Mouse (Mus musculus): ENCODE results near the gene Nme8. TPM values are rescaled to one million over a fixed set of nuclear protein-coding genes. Genes with fewer than 3 reads are reported as not detected.

The Nme8 gene
- total and polyA plus RNA-seq, 3 experiments = not detected

DNA sequence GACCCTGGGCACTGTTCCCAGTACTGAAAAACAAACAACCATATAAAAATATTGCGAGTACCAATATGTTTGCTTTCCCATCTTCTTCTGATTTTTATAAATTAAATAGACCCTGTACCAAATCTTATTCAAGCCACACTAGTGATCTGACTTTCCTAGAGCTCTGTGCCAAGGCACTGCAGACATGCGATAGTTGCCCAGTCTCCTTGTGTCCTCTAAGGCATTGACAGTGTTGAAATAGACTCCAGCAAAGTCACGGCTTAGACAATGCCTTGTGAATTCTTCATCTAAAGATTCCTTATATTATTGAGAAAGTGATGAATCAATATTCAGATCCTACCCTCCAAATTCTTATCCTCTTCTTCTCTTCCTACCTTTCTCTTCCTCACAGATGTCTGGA, 23.6 kb downstream of the Nme8 start:
- Histone ChIP-seq H3K79me2 (ENCODE audit: control insufficient read depth, insufficient read depth, low read length, poor library complexity) (no peaks in the 10 kb centered on the region), H3K4me3 (ENCODE audit: control insufficient read depth in 1 of 2, insufficient read depth in 1 of 2, low read depth in 2 of 2, low read length in 2 of 2) (no peak overlapping the region), H3K4me1 (ENCODE audit: control insufficient read depth in 1 of 2, insufficient read depth in 2 of 2, low read length in 2 of 2) (no peaks in the 10 kb centered on the region), H3K36me3 (ENCODE audit: control insufficient read depth in 1 of 2, insufficient read depth in 2 of 2, low read length in 2 of 2) (no peaks in the 10 kb centered on the region), H3K9me3 (replicated peaks; ENCODE audit: insufficient read depth, low read length) (no peaks in the 10 kb centered on the region), H3K27me3 (ENCODE audit: control insufficient read depth in 1 of 2, insufficient read depth in 2 of 2, low read length in 2 of 2) (peaks cover 2% of the 10 kb centered on the region in 2 experiments; a peak in 3 of 4 replicates), H3K27ac (ENCODE audit: control insufficient read depth, low read depth, low read length) (no peak overlapping the region), H3K9ac (ENCODE audit: control insufficient read depth, low read depth, low read length, poor library complexity, severe bottlenecking) (no peak overlapping the region)
- TF ChIP-seq MEF2A (IDR thresholded peaks at IDR 0.05; ENCODE audit: extremely low read depth, insufficient replicate concordance, low read depth, low read length, poor library complexity, severe bottlenecking) = no peak
- TF ChIP-seq ZMIZ1 (IDR thresholded peaks at IDR 0.05; ENCODE audit: low read depth, low read length) = no peak
- no peak for DNase-seq (ENCODE audit: low read depth, low spot score)

- Histone ChIP-seq H3K4me1 (ENCODE audit: control insufficient read depth in 1 of 2, insufficient read depth in 2 of 2, low read length in 2 of 2) (no peaks in the 10 kb centered on the region), H3K79me2 (ENCODE audit: control insufficient read depth, insufficient read depth, low read length, poor library complexity) (no peaks in the 10 kb centered on the region), H3K27me3 (ENCODE audit: control insufficient read depth in 1 of 2, insufficient read depth in 2 of 2, low read length in 2 of 2) (no peaks in the 10 kb centered on the region; a peak in 2 of 4 replicates), H3K4me3 (ENCODE audit: control insufficient read depth in 1 of 2, insufficient read depth in 1 of 2, low read depth in 2 of 2, low read length in 2 of 2) (no peak overlapping the region), H3K9ac (ENCODE audit: control insufficient read depth, low read depth, low read length, poor library complexity, severe bottlenecking) (no peak overlapping the region), H3K27ac (ENCODE audit: control insufficient read depth, low read depth, low read length) (no peak overlapping the region), H3K36me3 (ENCODE audit: control insufficient read depth in 1 of 2, insufficient read depth in 2 of 2, low read length in 2 of 2) (no peaks in the 10 kb centered on the region), H3K9me3 (replicated peaks; ENCODE audit: insufficient read depth, low read length) (no peaks in the 10 kb centered on the region)
- DNase-seq (ENCODE audit: low read depth, low spot score) = no peak
- TF ChIP-seq ETS1 (IDR thresholded peaks at IDR 0.05; ENCODE audit: low read depth, low read length) (no peak), E2F4 (IDR thresholded peaks at IDR 0.05; ENCODE audit: borderline replicate concordance, low read depth, low read length) (no peak), SIN3A (IDR thresholded peaks at IDR 0.05; ENCODE audit: low read length) (no peak), POLR2AphosphoS2 (IDR thresholded peaks at IDR 0.05; ENCODE audit: low read length) (no peak), USF2 (IDR thresholded peaks at IDR 0.05; ENCODE audit: borderline replicate concordance in 1 of 2, insufficient read depth in 1 of 2, low read depth in 1 of 2, low read length in 2 of 2) (no peak), CHD2 (IDR thresholded peaks at IDR 0.05; ENCODE audit: low read length) (no peak), ZNF384 (IDR thresholded peaks at IDR 0.05; ENCODE audit: low read depth, low read length) (no peak), RCOR1 (IDR thresholded peaks at IDR 0.05; ENCODE audit: low read depth, low read length) (no peak)
These were observed 29.0 kb downstream of the Nme8 start for GRCm38 (mm10) chr13:19668355-19669140.

GRCm38 (mm10) chr13:19652405-19652804, 45.2 kb downstream of the Nme8 start:
- no peak for TF ChIP-seq RAD21 (IDR thresholded peaks at IDR 0.05; ENCODE audit: low read depth, low read length)
- TF ChIP-seq UBTF (IDR thresholded peaks at IDR 0.05; ENCODE audit: borderline replicate concordance, insufficient read depth, low read depth, low read length) = no peak
- no peak for TF ChIP-seq ZNF384 (IDR thresholded peaks at IDR 0.05; ENCODE audit: low read depth, low read length)
- no peak for TF ChIP-seq POLR2AphosphoS2 (IDR thresholded peaks at IDR 0.05; ENCODE audit: low read length)
- TF ChIP-seq SIN3A (IDR thresholded peaks at IDR 0.05; ENCODE audit: low read length) = no peak
- Histone ChIP-seq H3K4me1 (ENCODE audit: control insufficient read depth in 1 of 2, insufficient read depth in 2 of 2, low read length in 2 of 2) (0 out of 4 replicates have a peak, but pooled peaks cover 0 to 2% of the 10 kb centered on the region in 2 experiments), H3K4me3 (ENCODE audit: control insufficient read depth in 1 of 2, insufficient read depth in 1 of 2, low read depth in 2 of 2, low read length in 2 of 2) (no peak overlapping the region), H3K79me2 (ENCODE audit: control insufficient read depth, insufficient read depth, low read length, poor library complexity) (no peaks in the 10 kb centered on the region), H3K27ac (ENCODE audit: control insufficient read depth, low read depth, low read length) (no peak overlapping the region), H3K27me3 (ENCODE audit: control insufficient read depth in 1 of 2, insufficient read depth in 2 of 2, low read length in 2 of 2) (peaks cover 0 to 3% of the 10 kb centered on the region in 2 experiments; a peak in 2 of 4 replicates), H3K36me3 (ENCODE audit: control insufficient read depth in 1 of 2, insufficient read depth in 2 of 2, low read length in 2 of 2) (peaks cover 0 to 6% of the 10 kb centered on the region in 2 experiments; a peak in 2 of 4 replicates), H3K9ac (ENCODE audit: control insufficient read depth, low read depth, low read length, poor library complexity, severe bottlenecking) (no peak overlapping the region), H3K9me3 (replicated peaks; ENCODE audit: insufficient read depth, low read length) (no peaks in the 10 kb centered on the region)
- DNase-seq (ENCODE audit: low read depth, low spot score) = peak; percentile 9
